Mouse (Mus musculus): ENCODE results near the gene Tshb.

Tshb gene

DNA sequence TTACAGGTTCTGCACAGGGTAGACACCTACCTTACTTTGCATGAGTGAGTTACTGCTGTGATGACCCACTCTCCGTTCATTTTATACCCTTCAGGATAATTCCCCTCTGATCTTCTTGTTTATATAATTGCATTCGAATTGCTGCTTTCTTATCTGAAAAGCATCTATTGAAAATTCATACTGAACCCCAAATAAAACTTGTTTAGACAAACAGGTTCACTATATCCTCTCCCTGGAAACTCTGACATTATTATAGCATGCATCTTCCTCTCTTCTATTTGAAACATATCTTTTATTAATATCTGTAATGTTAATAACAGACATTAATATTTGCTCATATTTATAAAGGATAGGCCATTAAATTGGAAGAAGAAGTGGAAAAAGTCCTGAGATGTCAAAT lies at the start of gene Tshb:
TSS of gene Tshb (minus strand) at position 101 of the 400 bp plus-strand sequence.
- DNase-seq (ENCODE audit: low read depth, low spot score) = no peak

DNA sequence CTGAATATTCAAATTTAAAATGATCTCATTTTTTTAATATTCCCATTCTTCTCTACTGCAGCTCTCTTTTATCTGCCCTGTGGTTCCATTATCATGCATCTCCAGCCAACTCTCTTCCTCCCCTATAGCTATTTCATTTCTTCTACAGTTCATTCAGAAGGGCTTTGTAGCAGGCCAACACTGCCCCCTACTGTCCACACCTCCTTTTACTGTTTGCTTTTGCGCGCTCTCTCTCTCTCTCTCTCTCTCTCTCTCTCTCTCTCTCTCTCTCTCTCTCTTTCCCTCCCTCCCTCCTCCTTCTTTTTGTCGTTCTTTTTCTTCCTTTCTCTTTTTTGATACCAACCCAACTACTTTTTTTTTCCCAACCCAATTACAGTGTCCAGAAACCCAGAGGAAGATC lies 21.4 kb upstream of the Tshb start:
- DNase-seq (ENCODE audit: low read depth, low spot score) = peak; percentile 92

DNA sequence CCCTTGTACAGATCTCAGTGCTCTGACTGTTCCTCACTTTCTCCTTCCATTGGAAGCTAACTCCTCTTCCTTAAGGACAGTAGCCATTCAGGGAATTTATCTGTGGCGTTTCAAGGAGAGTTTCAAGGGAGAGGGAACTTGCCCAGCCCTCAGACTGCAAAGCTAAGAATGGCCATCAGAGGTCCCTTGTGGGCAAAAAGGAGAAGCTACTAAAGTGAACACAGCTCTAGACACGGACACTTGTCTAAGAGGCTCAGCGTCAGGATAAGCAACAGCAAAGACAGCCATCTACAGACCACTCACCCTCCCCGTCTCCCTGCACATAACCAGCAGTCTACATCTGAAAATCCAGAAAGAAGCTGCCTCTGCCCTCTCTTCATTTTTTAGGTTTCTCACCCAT lies 4.9 kb upstream of the Tshb start:
- DNase-seq (ENCODE audit: low read depth, low spot score) = no peak

DNA sequence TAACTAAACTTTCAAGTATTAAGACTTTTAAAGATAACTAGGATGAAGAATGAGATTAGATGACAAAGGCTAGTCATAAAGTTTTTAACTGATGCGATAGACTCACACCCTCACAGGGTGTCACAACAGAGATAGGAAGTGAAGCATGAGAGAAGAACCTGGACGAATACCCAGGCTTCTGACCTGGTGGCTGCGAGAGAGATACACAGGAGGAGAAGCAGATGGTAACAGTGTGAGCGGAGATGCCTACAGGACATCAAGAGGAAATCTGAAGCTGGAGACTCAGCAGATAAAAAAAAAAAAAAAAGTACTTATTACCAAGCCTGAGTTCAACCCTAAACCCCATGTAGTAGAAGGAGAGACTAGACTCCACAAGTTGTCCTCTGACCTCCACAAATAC lies 9.5 kb downstream of the Tshb start:
- peak; percentile 85 for DNase-seq (ENCODE audit: low read depth, low spot score)

DNA sequence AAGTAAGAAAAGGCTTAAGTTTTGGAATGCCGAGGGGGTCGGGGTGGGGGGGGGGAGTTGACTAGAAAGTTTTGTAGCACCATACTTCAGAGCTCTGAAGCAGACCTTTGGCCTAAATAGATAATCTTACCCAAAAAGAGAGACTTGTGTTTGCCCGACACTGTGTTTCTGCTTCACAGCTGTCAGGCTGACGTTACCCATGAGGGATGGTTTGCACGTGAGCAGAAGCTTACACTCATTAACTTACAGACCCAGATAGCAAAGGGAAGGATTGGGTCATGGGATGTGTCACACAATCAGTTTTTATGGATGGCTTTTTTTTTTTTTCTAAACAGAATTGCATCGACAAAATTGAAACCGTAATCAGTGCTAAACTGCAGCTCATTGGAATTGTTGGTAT lies 17.7 kb downstream of the Tshb start:
- DNase-seq (ENCODE audit: low read depth, low spot score) = no peak

DNA sequence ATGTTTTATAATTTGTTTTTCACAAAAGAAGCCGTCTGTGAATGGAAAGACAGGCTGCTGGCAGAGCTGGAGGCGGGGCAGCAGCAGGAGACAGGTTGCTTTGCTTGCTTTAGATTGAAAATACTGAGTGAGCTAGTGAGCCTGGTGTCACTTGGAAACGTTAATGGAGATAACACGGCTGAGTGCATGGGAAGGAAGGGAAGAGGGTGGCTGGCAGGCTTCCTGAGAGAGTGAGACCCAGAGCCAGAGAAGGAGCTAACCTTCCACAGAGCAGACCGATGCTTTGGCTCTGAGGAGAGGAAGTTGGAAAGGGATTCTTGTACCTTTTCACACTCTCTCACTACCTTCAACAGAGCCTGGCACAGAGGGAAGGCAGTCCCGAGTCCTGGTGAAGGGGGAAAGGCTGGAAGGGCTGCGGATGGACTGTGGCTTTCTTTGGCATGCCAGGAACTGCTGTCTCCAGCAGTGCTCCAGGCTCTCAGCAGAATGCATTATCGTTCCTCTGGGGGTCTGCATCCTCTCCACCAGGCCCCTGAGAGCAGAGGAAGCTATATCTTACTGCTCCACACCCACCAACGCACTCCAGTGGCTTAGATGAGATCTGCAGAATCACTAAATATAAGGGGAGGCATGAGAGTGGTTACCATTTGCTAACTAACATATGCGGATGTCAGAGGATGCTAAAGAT lies 18.7 kb downstream of the Tshb start:
- DNase-seq (ENCODE audit: low read depth, low spot score) = peak; percentile 84

DNA sequence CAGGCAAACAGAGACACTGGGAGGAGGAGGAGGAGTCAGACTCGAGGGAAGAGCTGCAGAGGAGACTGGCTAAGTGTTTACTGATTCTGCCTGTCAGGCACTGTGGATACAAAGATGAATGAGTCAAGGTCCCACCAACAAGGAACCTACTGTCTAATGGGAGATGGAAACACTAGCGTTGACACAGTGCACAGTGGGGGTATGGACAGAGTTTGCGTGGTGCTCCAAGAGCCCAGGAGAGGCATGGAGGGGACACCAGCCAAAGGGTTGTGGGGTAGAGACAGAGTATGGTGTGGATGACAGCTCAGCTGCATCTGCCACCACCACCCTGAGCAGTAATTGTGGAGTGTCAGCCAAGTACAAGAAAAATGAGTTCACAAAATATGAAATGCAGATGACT lies 20.1 kb downstream of the Tshb start:
- DNase-seq (ENCODE audit: low read depth, low spot score) = peak; percentile 79

DNA sequence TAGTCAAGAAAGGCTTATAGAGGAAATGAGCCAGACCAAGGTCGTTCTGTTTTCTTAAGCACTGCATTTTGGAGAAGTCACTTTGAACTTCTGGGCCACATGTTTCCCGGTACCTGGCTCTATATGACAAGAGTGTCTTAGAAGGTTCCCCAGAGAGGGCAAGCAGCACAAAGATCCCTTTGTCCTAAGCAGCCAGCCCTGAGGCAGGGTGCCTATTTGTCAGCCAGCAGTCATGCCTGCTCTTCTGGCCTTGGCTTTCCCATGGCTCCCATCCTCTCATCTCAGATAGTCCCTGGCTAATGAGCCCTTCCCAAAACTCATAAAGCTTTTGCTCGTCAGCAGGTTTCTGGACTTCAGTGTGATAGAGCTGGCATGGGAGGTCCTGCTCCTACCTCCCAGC lies 22.3 kb downstream of the Tshb start:
- peak; percentile 53 for DNase-seq (ENCODE audit: low read depth, low spot score)

DNA sequence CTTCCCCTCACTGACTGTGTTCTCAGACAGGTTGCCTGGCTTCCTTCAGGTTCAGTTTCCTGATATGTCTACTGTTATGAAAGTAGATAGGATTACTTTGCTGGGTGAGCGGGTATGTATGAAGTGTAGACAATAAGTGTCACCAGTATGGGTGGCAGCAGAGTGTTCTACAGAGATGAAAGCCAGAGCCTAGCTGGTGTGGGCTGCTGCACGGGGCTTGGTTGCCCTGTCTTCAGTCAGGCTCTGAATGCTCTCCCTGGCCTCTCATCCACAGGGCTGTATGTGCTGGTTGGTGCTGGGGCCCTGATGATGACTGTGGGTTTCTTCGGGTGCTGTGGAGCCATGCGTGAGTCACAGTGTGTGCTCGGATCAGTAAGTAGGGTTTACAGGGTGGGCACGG lies 25.5 kb downstream of the Tshb start:
- no peak for DNase-seq (ENCODE audit: low read depth, low spot score)

DNA sequence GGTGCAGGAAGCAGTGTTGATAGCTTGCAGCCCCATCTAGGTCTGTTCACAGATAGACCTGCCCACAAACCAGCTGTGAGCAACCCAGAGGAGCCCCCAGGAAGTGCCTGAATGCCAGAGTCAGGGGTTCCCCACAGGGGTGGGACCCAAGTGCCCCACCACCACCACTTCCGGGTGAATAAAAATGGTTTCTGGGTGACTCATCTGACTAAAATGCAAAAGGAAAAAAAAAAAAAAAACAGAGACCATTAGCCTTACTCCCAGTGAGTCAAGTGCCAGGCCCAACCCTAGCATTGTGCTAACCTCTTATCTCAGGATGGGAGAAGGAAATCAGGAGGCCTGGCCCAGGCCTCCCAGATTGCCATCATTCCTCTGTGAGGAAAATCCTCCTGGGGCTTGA lies 26.7 kb downstream of the Tshb start:
- DNase-seq (ENCODE audit: low read depth, low spot score) = no peak

DNA sequence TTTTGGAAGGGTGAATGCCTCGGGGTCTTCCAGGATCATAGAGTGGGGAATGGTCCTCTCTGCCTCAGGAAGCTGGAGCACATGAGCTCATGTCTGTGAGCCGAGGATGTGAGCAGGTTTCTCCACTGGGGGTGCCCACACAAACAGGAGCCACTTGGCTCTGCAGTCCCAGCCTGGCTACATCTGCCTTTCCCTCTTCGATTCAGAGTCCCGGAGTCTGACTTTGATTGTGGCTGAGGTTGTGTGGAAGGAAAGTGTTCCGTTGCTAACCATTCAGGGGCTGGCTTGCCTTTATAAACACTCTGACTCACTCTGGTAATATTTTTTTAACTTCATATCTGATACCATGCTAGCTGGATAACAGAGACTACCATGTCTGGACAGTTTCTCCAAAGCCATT lies 30.1 kb downstream of the Tshb start:
- no peak for DNase-seq (ENCODE audit: low read depth, low spot score)

DNA sequence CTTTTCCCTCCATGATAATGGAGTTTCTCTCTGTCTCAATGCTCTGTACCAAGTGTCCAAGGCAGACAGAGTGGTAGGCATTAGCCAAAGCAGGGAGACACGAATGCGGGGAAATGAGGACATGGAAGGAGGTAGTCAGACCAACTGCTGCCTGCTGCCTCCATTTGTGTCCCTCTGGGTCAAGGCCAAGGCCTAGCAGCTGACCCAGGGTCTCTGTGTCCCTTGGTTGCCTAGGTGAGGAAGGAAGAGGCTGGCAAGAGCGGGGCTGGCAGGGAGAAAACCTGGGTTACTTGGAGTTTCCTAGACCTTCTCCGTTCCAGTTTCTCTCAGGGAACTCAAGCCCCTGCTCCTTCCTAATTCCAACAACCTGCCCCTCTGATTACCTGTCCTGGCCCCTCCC lies 30.5 kb downstream of the Tshb start:
- no peak for DNase-seq (ENCODE audit: low read depth, low spot score)

DNA sequence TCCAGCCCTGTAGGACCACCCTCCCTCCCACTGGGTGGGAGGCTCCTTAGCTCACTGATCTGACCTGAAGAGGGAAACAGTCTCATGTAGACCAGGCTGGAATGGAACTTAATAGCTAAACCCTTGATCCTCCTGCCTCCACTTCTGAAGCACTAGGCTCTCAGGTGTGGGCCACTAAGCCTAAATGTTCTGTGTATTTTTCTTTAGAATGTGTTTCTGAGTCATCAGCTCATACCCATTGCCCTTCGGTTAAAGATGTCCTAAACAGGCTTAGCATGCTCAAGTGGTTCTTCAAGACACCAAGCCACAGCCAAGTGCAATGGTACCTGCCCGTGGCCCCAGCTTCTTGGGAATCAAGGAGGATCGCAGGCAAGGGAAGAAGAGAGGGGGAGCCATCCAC lies 31.0 kb downstream of the Tshb start:
- DNase-seq (ENCODE audit: low read depth, low spot score) = no peak

DNA sequence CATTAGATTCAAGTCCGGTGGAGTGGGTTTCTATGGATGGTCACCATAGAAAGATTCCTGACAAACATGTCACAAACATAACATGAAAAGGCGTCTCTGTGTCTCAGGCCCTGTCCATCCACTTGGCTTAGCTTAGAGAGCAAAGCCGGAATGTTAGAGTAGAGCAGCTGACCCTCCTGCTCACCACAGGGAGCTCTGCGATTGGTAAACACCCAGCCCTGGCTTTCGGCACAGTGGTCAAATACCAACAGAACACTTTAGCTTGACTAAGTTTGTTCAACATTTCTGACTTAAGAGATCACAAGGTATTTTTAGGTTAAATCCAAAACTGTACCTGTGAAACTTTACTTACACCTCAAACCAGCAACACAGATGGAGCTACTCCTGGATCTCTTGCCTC lies 31.4 kb downstream of the Tshb start:
- DNase-seq (ENCODE audit: low read depth, low spot score) = no peak

DNA sequence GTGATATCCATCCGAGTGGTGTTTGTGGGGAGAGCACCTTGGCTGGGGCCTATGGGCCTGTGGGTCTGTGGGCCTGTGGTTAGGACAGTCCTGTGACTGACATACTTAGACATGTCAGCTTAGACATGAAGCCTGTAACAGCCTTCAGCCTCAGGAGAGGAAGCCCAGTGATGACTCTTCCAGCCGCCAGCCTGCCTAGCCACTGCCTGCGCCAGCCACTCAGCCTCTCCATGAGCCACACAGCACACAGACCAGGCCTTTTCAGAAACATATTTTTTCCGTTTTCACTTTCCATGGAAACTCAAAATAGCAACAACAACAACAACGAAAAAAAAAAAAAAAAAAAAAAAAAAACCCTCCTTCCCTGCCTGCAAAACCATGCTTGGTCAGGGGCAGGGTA lies 33.8 kb downstream of the Tshb start:
- DNase-seq (ENCODE audit: low read depth, low spot score) = no peak

DNA sequence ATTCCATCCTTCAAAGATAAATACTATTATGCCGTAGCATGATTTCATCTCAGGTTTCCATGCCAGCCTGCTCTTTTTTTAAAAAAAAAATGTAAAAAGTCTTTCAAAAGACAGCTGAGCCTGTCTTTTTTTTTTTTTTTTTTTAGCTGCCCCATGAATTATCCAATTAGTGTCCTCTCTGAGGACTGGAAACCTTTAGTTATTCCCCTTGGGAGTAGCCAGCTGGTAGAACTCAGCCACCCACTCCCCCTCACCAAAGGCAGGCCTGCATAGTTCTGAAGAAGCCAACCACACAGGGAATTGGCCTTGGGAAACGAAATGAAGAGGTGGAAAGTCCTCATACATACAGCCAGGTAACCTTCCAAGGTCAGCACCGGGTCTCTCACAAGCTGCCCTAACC lies 34.5 kb downstream of the Tshb start:
- no peak for DNase-seq (ENCODE audit: low read depth, low spot score)

DNA sequence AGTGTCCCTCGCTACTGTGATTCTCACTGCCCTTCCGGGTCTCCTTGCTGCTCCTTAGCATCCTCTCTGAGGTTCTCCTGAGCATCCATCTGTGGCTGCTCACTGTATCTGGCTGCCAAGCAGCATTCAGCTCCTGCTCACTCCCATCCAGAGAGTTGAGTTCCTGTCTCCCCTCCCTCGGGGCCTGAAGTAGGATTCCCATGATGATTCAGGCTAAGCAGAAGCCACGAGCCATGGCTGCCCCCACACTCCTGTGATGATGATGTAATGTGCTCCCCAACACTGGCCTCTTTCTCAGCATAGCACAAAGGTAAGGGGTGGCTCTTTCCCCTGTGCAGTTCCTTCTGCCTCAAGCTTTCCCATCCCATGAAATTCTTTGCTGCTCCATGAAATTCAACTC lies 36.3 kb downstream of the Tshb start:
- peak; percentile 64 for DNase-seq (ENCODE audit: low read depth, low spot score)

DNA sequence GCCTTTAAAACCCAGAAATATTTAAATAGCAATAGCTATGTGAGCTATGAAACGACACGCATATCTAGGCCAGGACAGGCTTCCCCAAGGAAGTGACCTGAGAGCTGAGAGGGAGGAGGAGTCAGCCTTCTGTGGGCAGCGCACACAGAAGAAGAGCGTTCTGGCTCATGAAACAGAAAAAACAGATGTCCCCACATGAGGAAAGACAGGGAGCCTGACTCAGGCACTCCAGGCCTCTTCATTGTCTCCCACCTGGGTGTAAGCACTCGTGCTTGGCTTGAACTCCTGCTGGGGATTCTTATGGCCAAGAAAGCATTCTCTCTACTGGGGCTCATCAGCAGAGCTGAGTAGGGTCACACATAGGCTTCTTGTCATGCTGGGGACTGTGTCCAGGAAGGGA lies 37.9 kb downstream of the Tshb start:
- peak; percentile 47 for DNase-seq (ENCODE audit: low read depth, low spot score)

DNA sequence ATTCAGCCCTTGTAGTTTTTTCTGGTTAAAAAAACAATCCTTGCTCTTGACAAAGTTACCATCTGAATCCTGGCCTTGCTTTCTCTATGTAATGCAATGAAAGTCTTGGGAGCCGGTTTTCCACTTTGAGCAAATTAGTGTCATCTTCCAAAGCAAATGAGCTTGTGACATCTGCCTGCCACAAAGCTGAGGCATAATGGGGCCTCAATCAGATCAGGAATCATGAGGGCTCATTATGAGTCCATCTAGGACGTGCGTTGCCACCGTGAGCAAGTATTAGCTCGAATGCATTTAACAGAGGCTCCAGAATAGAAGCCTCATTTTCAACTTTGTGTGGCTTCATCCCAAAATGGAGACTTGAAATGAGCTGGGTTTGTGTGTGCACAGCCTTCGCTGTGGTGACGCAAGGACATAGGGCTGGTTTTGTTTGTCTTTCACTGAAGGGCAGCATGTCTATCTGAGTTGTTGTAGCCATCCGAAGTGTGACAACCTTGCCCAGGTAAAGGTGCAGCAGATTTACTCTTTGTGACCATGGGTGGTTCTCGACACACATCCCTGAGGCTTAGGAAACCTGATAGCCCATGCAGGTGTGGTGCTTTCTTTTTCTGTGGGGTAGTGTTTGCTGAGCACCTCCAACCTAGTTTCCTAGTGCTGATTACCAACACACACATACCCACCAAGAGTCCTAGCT lies 38.6 kb downstream of the Tshb start:
- DNase-seq (ENCODE audit: low read depth, low spot score) = peak; percentile 41

DNA sequence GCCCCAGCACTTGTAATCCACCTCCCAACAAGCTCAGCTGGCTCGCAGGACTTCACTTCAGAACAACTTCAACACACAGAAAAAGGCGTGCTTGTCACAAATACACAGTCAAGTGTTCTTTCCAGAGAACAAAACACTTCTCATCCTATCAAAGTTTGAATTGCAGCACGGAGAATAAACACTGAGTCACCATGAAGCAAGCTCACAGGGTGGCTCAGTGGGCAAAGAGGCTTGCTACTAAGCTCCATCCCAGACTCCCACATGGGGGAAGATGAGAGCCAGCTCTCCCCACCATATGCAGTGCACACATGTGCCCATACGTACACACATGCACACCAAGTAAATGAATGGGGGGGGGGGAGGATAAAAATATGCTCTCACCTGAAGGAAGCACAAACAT lies 39.3 kb downstream of the Tshb start:
- DNase-seq (ENCODE audit: low read depth, low spot score) = peak; percentile 67

DNA sequence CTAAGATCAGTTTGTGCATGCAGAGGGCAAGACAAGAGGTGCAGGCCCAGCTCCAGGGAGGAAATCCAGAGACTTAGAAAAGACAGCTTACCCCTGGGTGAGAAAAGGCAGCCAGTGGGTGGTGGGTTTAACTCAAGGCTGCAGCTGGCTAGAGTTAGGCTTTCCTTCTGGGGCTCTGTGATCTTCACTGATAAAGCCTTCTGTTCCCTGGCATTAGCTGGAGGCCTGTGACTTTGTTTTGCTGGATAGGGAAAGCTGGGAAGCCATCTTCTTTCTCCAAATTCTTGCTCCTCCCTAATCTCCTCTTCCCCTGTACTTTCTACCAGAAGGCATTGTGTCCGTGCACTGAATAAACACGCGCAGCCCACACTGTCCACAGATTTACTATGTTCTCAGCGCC lies 39.8 kb downstream of the Tshb start:
- no peak for DNase-seq (ENCODE audit: low read depth, low spot score)

DNA sequence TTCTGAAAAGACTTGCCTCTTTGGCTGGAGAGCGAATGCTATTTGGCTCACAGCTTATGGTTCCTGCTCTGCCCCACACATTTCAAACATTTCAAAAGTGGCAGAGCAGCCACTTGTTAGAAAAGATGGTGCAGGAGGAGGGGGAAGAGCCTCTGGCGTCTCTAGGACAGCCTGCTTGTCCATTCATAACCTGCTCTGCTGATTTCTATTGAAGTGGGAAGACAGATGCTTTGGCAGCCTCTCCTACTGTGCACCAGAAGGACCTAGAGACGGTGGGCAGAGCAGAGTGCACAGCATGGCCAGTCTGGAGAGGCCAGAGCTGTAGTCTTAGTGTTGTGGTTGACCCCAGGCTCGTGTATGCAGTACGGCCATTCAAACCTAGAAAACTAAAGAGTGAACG lies 43.6 kb downstream of the Tshb start:
- no peak for DNase-seq (ENCODE audit: low read depth, low spot score)

DNA sequence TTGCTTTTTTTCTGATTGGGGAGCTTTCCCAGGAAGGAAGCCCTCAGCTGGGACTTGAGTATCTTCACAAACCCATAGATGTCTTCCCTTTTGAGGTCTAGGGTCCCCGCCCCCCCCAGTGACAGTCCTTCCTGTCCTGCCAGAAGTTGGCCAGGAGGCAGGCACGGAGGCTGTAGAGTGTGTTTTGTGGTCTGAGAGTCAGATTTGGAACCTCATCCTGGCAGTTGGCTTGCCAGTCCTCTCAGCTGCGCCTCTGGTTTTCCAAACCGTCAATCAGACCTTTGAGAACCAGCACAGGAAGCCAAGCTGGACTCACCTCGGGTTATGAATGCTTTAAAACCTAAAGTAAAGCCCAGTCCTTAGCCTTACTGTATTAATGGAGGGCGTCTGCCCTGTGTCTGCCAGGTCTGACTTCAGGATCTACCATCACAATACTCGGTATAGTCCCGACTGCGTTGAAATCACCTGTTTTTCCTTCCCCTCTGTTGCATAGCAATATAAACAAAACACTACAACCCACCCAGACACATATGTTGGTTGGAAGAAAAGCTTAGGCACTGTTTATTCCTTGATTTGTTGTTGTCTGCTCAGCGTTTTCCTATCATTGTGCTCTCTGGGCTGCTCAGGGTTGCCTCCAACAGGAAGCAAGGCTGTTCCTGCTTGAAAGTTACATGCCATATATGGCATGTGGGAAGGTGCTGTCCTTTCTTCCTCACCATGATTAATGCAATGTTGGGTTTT lies 44.2 kb downstream of the Tshb start:
- DNase-seq (ENCODE audit: low read depth, low spot score) = peak; percentile 29

Data from brain, adult 2 months (tissue).